Mouse (Mus musculus) liver, postnatal 0 days (tissue): ENCODE data around the gene Luzp1.

ENCODE experiments used
- CTCF ChIP-seq: sonication (generic); IDR thresholded peaks from 2 replicates; pipeline ENCODE4 v1.5.1; 2016; ENCODE audit warnings: antibody characterized with exemption, low read depth
- EP300 ChIP-seq: IDR thresholded peaks from 2 replicates; pipeline ENCODE4 v1.6.1; 2016; ENCODE audit warnings: antibody characterized with exemption, low read depth, mild to moderate bottlenecking

GRCm38 (mm10) chr4:136430609-136431375 lies 38.8 kb upstream of the Luzp1 start:
- TF ChIP-seq CTCF (no peak), EP300 (no peak)
